Mouse (Mus musculus) cerebellum, adult 9-11 months (tissue): ENCODE data around the gene Hoxb5.

ENCODE experiments used
- DNase-seq: peaks from one replicate; pipeline ENCODE4 v3.0.0; 2022

The Hoxb5 gene

DNA sequence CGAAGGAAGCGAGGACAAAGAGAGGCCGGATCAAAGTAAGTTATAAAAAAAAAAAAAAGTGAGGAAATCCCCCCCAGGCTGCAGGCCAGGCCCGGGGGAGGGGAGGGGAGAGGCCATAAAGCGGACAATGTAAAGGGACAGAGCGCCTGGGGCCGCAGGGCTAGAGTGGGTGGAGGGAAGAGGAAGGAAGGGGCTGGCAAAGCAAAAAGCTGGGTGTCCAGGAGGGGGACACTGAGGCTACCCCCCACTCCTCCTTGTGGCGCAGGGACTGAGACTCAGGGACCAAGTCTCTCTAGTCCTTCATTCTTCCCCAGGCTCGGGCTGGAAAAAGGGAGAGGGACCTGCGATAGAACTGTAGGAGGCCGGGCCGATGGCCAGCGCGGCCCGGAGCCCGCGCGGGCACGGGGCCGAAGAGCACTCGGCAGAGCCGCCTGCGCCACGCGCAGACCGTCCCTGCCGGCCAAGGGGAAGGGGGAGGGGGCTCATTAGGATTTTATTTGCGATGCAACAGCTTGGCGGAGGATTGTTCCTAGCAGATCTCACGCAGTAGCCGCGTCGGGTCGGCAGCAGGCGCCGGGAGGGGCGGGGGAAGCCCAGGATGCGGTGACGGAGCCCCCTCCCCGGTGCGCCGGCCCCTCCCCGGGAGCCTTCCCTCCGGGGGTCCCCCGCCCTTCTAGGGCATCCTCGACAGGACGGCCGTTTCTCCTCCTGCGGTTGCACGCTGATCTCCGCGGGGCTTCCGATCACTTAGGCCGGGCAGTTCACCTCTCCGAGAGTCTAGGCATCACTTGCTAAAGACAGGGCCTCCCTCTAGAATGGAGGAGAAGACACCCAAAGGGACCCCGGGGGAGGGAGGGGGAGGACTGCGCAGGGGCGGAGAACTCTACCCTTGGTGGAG is 30.9 kb upstream of the Hoxb5 start:
- DNase-seq = no peak

DNA sequence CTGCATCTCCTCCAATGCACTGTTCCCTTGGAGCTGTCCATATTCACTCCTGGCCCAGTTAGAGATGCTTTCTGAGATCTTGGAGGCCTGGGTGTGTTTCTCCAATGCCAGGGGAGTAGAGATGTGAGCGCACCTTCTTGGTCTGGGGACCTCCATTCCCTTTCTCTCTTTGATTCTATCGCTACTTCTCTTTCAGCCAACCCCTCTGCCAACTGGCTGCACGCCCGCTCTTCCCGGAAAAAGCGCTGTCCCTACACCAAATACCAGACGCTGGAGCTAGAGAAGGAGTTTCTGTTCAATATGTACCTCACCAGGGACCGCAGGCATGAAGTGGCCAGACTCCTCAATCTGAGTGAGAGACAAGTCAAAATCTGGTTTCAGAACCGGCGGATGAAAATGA is 28.7 kb upstream of the Hoxb5 start:
- DNase-seq = no peak

DNA sequence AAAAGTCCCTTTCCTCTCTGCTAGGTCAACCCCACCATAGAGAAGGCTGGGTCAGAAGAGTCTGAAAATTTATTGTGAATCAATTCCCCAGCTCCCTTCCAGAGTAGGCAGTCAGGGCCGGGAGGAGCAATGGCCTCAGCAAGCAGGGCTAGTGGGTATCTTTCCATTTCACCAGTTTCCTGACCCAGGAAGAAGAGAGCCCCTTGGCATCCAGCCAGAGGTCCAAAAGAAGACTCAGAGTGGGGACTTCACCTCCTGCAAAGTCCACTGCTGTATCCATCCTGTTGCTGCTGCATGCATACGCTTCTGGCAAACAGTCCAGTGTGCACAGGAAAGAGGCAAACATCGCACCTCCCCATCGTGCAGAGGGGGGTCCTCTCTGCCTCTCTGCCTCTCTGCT is 27.2 kb upstream of the Hoxb5 start:
- no peak for DNase-seq

DNA sequence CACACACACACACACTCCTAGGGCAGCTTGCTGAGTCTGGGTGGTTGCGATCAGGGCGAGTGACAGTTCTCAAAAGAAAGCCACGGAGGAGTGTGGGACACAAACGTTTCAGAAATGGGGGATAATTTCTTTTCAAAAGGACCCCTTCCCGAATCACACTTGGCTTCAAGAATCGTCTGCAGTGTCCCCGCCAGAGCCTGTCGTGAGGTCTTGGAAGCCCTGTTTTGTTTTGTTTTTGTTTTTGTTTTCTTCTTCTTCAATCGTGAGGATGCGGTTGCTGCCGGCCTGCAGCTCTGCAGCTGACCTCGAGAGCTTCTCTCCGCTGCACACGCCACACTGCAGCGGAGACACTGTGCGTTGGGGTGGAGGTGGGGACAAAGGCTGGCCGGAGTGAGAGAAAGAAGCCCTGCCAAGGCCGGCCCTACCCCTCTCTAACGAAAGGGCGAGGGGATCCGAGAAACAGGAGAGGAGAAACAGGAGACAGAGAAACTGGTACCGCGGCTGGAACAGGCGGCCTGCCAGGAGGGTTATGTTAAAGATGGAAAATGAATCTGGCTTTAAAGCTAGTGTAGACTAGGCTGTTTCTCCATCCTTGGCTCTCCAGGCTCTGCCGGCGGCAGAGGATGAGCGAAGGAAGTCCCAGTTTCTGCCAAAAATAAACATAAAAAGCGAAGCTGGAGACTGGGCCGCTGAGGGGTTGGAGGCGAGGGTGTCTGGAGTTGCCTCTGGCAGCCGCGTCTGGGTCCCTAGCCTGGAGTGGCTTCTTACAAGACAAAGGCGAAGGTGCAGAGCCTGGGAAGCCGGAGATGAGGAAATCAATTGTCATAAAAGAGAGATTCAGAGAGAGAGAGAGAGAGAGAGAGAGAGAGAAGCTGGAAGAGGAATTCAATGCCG is 25.7 kb upstream of the Hoxb5 start:
- no peak for DNase-seq

DNA sequence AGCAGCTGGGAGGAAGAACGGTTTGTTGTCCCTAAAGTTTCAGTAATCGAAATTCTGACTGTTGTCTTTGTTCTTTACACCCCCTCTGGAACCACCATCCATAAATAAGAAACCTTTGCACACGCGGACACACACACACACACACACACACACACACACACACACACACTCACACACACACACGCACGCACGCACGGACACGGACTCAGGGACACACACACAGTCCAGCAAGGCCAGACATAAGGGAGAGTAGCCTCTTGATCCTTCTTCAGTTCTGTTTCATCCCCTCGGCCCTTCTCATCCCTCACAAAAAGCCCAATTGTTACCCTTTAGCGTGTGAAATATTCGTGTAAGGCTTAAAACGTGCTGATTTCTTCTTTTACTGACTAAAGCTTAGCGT is 24.8 kb upstream of the Hoxb5 start:
- DNase-seq = no peak

DNA sequence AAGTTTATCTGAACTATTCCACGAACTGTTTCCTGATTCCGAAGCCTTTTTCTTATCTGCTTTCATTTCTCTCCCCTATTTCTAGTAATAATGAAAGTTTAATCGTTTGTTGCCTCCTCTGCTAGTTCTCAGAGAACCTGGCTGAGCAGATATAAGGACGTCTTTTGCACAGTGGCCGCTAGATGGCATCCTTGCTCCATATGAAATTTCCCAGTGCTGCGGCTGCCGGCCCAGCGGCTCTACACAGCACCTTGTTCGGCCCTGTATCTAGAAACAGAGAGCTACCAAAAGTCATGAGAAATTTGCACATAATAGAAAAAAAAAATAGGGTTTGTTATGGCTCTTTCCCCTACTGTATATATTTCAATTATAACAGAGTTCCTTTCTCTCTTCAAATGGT is 24.4 kb upstream of the Hoxb5 start:
- peak; percentile 70 for DNase-seq

DNA sequence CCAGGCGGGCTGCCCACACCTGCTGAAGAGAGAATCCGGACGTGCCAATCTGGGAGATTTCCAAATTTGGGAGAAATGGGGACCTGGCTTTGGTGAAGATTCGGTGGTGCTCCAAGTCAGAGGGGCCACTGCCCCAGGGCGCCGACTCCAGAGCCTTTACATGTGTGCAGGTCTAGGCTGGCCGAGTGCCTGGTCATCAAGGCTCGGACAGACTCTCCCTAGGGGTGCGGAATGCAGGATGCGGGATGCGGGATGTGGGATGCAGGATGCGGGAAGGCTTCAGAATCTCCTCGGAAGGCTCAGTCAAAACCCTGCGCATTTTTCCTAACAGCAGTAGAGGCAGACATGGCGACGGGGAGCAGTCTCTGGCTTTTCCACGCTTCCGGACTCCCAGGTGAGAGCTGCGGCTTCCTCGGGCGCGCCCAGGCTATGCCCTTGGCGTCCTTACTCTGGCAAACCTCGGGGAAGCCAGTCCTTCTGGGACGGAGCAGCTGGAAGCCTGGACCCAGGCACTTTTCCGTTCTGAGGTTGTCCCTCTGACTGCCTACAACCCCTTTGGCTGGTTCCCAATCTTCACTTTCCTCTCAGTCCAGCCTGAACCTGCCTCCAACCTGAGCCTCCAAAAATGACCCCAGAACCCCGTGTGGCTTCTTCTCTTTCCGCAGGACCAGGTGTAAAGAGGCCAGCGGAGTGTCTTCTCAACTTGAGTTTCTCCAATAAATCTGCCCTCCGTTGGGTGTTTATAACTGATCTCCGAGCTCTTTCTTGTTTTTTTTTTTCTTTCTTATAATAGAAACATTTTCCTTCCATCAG is 23.5 kb upstream of the Hoxb5 start:
- no peak for DNase-seq

DNA sequence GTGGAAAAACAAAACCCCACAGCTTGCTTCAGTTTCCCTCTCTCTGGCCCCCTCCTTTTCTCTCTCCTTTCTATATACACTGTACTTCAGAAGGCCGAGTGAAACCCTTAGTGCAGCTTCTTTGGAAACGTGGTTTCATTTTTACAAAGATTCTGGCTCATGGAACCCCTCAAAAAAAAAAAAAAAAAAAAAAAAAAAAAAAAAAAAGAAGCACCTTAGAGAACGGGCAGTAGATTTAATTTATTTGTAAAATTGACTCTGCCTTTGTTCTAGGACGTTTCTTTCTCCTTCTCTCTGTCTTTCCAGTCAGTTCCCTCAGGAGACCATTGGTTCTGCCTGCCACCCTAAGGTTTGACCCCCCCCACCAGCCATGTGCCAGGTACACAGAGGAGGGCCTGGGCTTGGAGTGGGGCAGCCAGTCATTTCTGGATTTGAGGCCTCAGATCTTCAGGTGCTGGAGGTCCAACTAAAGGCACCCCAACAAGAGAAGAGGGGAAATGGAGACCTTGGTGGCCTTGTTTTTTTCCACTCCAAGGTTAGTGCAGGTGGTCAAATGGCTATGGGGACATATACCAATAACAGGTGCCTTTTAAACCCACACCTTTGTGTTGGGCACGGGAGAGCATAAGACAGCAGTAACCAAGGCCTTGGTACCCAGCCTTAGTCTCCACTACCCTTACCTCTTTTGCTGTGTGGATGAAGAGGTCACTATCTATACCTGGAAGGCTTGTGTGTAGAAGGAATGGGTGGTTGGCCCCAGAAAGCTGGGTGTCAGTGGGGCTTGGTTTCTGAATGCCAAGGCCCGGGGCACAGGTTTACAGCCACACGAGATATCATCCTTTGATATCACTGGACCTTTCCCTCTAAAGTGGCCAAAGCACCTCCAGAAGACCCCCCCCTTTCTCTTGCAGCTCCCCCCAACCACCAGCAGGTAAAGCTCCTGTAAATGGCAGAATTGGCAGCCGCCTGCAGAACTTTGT is 22.4 kb upstream of the Hoxb5 start:
- no peak for DNase-seq

DNA sequence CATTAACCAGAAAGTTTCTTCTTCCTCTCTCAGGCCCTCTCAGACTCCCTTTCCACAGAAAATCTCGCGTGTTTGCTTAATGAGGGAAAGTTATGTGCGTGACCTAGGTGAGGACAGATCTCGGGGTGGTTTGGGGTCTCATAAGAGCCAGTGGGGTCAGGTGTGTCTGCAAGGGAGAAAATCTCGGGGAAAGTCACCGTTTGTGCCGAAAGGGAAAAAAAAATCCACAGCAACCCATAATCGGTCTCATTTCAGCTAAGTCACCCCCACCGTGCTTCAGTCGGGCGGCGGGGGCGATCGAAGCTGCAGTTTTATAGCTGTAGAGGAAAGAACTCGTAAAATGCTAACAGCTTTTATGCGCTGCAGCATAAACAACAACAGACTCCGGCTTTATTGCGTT is 21.7 kb upstream of the Hoxb5 start:
- no peak for DNase-seq

DNA sequence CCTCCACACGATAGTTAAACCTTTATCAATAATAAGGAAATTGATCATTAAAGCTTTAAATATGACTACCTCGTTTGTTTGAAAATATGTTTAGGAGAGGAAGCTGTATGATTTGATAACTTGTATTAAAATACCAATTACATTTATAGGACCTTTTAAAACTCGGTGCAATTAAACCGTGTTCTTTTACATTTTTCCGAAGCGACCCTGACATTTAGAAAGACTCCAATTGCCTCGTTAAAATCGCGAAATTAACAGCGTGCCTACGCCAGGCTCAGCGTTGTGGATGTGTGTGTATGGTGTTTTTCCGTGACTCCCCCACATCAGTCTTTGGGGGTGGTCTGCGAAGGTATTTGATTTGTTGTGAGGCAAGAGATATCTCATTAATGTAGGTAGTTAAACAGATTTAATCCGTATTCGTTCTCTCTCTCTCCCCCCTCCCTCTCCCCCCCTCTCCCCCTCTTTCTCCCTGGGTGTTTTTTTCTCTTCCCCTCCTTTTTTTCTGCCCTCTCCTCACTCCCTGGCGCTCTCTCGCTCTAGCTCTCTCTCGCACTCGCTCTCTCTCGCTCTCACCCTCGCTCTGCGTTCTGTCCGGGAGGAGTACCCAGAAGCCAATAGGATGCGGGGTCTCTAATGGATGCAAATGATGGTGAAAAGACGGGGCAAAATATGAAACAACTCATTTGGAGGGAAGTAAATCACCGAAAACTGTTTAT is 21.1 kb upstream of the Hoxb5 start, which contains the start of gene Hoxb8:
Gene Hoxb8 (plus strand): TSS at position 51 of the 716 bp plus-strand sequence.
- DNase-seq = no peak

DNA sequence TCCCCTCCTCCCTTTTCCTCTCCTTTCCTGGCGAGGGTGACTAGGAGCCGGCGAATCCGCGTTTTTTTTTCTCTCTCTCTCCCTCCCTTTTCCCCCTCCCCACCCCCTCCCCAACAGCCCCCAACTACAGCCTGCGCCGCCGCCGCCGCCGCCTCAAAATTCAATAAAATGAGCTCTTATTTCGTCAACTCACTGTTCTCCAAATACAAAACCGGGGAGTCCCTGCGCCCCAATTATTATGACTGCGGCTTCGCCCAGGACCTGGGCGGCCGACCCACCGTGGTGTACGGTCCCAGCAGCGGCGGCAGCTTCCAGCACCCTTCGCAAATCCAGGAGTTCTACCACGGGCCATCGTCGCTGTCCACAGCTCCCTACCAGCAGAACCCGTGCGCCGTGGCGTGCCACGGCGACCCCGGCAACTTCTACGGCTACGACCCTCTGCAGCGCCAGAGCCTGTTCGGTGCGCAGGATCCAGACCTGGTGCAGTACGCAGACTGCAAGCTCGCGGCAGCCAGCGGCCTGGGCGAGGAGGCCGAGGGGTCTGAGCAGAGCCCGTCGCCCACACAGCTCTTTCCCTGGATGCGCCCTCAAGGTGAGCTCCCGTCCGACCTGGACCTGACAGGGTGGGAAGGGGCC is 20.2 kb upstream of the Hoxb5 start:
- no peak for DNase-seq

DNA sequence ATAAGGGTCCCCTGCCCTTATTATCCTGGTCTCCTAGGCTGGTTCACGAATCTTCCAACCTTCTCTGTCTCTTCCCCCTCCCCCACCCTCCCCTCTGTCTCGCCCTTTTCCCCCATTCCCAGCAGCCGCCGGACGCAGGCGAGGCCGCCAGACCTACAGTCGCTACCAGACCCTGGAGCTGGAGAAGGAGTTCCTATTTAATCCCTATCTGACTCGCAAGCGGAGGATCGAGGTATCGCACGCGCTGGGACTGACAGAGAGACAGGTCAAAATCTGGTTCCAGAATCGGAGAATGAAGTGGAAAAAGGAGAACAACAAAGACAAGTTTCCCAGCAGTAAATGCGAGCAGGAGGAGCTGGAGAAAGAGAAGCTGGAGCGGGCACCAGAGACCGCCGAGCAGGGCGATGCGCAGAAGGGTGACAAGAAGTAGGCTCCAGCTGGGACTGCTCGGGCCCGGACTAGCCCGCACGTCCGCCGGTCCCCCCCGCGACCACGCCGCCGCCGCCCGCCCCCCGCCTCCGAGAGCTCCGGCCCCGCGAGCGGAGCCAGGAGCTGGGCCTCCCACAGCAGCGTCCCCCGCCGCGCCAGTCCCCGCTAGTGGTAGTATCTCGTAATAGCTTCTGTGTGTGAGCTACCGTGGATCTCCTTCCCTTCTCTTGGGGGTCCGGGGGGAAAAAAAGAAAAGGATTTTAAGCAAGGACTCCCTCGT is 18.9 kb upstream of the Hoxb5 start:
- DNase-seq = no peak

DNA sequence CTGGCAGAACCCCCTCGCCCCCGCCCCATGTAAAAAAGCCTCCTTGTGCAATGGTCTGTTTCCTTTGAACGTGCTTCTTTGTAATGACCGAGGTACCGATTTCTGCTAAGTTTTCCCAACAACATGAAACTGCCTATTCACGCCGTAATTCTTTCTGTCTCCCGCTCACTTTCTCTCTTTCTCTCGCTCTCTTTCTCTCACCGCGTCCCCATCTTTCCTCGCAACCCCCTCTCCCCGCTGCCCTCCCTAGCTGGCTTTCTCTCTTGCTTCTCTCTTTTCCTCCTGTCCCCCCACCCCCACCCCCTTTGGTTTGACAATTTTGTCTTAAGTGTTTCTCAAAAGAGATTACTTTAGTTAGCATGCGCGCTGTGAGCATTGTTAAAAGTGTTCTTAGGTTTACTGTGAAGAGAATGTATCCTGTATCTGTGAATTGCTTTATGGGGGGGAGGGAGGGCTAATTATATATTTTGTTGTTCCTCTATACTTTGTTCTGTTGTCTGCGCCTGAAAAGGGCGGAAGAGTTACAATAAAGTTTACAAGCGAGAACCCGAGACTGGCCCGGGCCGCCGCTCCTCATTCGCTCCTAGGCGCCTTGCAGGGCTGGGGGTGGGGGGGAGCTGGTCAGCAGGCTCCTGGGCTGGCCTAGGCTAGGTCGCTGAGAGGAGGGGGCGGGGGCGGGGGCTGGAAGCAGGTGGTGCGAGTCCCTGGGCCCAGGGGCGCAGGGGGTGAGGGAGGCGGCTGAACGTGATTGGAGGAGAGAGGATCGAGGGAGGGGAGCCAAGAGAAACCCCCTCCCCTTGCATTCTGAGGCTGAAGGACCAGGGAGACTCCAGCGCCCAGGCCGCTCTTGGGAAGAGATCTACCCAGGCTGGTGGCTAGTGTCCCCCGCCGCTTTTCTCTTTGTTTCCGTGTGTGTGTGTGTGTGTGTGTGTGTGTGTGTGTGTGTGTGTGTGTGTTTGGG is 18.1 kb upstream of the Hoxb5 start:
- DNase-seq = no peak

DNA sequence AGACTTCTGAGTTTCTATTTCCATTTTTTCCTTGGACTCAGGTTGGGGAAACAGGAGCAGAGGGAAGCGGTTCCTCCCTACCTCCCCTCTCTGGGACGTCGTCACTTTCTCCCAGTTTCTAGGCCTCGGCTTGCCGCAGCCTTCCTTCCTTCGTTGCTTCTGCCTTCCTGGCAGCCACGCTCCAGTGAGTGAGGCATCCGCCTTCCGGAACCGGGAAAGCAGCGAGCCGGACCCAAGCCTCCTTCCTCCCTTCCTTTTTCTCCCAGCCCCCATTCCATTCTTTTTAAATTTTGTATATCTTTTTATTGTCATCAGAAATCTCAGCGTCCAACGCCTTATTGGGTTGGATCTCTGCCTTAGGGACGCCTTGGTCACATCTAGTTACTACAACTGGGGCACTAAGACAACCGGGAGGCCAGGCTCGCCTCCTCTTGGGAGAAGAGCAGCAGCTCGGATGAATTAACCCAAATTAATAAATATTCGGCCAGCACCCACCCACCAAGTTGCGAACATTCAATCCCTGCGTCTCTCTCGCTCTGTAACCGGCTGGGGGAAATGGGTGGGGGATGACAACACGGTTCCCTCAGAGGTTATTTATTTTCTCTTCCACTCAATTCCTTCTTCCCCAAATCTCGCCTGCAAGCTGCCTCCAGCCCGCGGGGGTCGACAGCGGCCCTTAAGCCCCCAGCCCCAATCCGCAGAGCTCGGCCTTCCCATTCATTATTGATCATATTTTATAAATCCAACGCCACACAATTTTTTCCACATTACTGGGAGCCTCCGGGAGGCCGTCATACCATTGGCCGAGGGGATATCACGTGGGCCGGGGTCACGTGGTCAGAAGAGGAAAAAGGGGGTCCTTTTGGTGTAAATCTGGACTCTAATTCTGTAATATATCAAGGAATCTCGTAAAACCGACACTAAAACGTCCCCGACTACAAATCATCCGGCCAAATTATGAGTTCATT is 17.1 kb upstream of the Hoxb5 start, which contains the start of gene Hoxb7:
Gene Hoxb7 (plus strand): TSS at position 853 of the 968 bp plus-strand sequence.
- no peak for DNase-seq

DNA sequence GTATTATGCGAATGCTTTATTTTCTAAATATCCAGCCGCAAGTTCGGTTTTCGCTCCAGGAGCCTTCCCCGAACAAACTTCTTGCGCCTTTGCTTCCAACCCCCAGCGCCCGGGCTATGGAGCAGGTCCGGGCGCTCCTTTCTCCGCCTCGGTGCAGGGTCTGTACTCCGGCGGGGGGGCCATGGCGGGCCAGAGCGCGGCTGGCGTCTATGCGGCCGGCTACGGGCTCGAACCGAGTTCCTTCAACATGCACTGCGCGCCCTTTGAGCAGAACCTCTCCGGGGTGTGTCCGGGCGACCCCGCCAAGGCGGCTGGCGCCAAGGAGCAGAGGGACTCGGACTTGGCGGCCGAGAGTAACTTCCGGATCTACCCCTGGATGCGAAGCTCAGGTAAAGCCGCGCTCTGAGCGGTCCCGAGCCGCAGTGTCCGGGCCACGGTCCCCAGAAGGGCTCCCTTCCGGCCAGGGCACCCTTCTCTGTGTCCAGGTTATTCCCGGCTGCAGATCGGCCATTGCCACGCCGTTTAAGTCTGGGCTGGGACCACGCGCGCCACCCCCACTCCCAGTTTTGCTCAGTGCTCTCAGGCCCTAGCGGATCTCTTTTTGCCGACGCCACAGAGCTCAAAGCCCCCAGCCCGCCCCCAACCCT is 16.3 kb upstream of the Hoxb5 start:
- no peak for DNase-seq

DNA sequence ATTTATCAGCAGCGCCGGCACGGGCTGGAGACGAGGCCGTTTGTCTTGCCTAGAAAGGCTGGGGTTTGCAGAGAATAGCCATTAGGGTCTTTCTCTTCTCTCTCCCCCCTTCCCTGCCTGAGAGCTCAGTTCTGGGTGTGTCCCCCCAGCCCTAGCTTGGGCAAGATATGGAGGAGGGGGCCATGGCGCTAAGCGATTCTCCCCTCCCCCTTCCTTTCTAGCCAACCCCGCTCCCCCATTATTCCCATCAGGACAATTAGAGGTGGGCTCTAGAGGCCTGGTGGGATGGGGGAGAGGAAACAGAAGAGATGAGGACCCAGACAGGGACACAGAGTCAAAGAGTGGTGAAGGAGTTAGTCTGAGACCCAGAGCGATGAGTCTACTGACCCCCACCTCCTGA is 15.7 kb upstream of the Hoxb5 start:
- no peak for DNase-seq
